Mouse (Mus musculus): ENCODE results near the gene Zfp458. TPM values are rescaled to one million over a fixed set of nuclear protein-coding genes. Genes with fewer than 3 reads are reported as not detected.

The Zfp458 gene
- polyA plus RNA-seq, 1 experiment from 2014 or later, result 1.9 TPM

Other genes starting within 250 kb of the Zfp458 start
- gene Zfp712, start 217.3 kb downstream of the Zfp458 start, polyA plus RNA-seq (2014; fragmentation: Nextera tagmentation; extraction: Ambion mirVana), result 2.2 and 2.5 TPM in 2 replicates
- 4.2 and 4.5 TPM in 2 replicates for gene Zfp708, start 180.5 kb downstream of the Zfp458 start, polyA plus RNA-seq (2014; fragmentation: Nextera tagmentation; extraction: Ambion mirVana)
- gene Gm28557, start 169.9 kb downstream of the Zfp458 start, polyA plus RNA-seq (2014; fragmentation: Nextera tagmentation; extraction: Ambion mirVana), result 1.1 and 2.2 TPM in 2 replicates
- 0.37 and 0.87 TPM in 2 replicates for gene Rslcan18, start 162.2 kb downstream of the Zfp458 start, polyA plus RNA-seq (2014; fragmentation: Nextera tagmentation; extraction: Ambion mirVana)
- gene Zfp759, start 156.8 kb downstream of the Zfp458 start, polyA plus RNA-seq (2014; fragmentation: Nextera tagmentation; extraction: Ambion mirVana), result 1.7 and 1.8 TPM in 2 replicates
- 3.6 and 4.0 TPM in 2 replicates for gene Rsl1, start 105.3 kb downstream of the Zfp458 start, polyA plus RNA-seq (2014; fragmentation: Nextera tagmentation; extraction: Ambion mirVana)
- 0.73 and 1.6 TPM in 2 replicates for gene Zfp455, start 84.0 kb downstream of the Zfp458 start, polyA plus RNA-seq (2014; fragmentation: Nextera tagmentation; extraction: Ambion mirVana)
- gene Zfp457, start 28.0 kb upstream of the Zfp458 start, polyA plus RNA-seq (2014; fragmentation: Nextera tagmentation; extraction: Ambion mirVana), result 0.46 TPM in 1 of 2 replicates, not detected in the other
- 1.7 and 2.1 TPM in 2 replicates for gene Zfp595, start 54.1 kb upstream of the Zfp458 start, polyA plus RNA-seq (2014; fragmentation: Nextera tagmentation; extraction: Ambion mirVana)
- gene Gm28044, start 82.1 kb upstream of the Zfp458 start, polyA plus RNA-seq (2014; fragmentation: Nextera tagmentation; extraction: Ambion mirVana), result 0.31 and 1.1 TPM in 2 replicates
- 1.1 and 1.3 TPM in 2 replicates for gene Zfp953, start 82.1 kb upstream of the Zfp458 start, polyA plus RNA-seq (2014; fragmentation: Nextera tagmentation; extraction: Ambion mirVana)
- gene Gm28041, start 97.3 kb upstream of the Zfp458 start, polyA plus RNA-seq (2014; fragmentation: Nextera tagmentation; extraction: Ambion mirVana), result 0.35 and 0.49 TPM in 2 replicates
- 1.2 TPM in 2 replicates for gene Zfp456, start 97.3 kb upstream of the Zfp458 start, polyA plus RNA-seq (2014; fragmentation: Nextera tagmentation; extraction: Ambion mirVana)
- gene Zfp429, start 121.4 kb upstream of the Zfp458 start, polyA plus RNA-seq (2014; fragmentation: Nextera tagmentation; extraction: Ambion mirVana), result 2.9 and 3.1 TPM in 2 replicates
- 0.31 TPM in 1 of 2 replicates, not detected in the other for gene Zfp459, start 143.0 kb upstream of the Zfp458 start, polyA plus RNA-seq (2014; fragmentation: Nextera tagmentation; extraction: Ambion mirVana)
- 6.2 and 6.4 TPM in 2 replicates for gene Zfp874a, start 173.2 kb upstream of the Zfp458 start, polyA plus RNA-seq (2014; fragmentation: Nextera tagmentation; extraction: Ambion mirVana)
- 1.6 and 2.8 TPM in 2 replicates for gene Zfp874b, start 205.8 kb upstream of the Zfp458 start, polyA plus RNA-seq (2014; fragmentation: Nextera tagmentation; extraction: Ambion mirVana)
- gene Zfp58, start 222.1 kb upstream of the Zfp458 start, polyA plus RNA-seq (2014; fragmentation: Nextera tagmentation; extraction: Ambion mirVana), result 9.3 and 10.7 TPM in 2 replicates
- gene Gm26965, start 247.7 kb upstream of the Zfp458 start, polyA plus RNA-seq (2014; fragmentation: Nextera tagmentation; extraction: Ambion mirVana), result not detected in 2 replicates
- gene Zfp87, start 247.7 kb upstream of the Zfp458 start, polyA plus RNA-seq (2014; fragmentation: Nextera tagmentation; extraction: Ambion mirVana), result 17.4 and 19.6 TPM in 2 replicates

Measured in heart, embryonic 11.5 days (tissue).